Mouse (Mus musculus) Muller cell, postnatal 12 days (primary cell): ENCODE data around the gene Styxl1.

Experiments used
- DNase-seq: peaks from one replicate; pipeline ENCODE4 v3.0.0-alpha.2; 2015; ENCODE audit errors: inconsistent ontology term

The Styxl1 gene

GRCm38 (mm10) chr5:135764971-135765370 is 13.2 kb downstream of the Styxl1 start:
- DNase-seq: no peak

- peak; percentile 55 for DNase-seq
These were observed 14.7 kb downstream of the Styxl1 start for GRCm38 (mm10) chr5:135763526-135763925.

GRCm38 (mm10) chr5:135761881-135762280 is 16.3 kb downstream of the Styxl1 start:
- DNase-seq: no peak

GRCm38 (mm10) chr5:135751595-135751994 is 26.6 kb downstream of the Styxl1 start:
- no peak for DNase-seq

GRCm38 (mm10) chr5:135751041-135751440 is 27.1 kb downstream of the Styxl1 start:
- DNase-seq: peak; percentile 12

GRCm38 (mm10) chr5:135744742-135745141 is 33.4 kb downstream of the Styxl1 start:
- DNase-seq: no peak

GRCm38 (mm10) chr5:135743741-135744609 is 34.2 kb downstream of the Styxl1 start, which contains the start of gene Tmem120a:
TSS of gene Tmem120a (minus strand) at chr5:135744448.
- peak; percentile 96 for DNase-seq

GRCm38 (mm10) chr5:135742941-135743740 is 35.0 kb downstream of the Styxl1 start:
- DNase-seq: peak; percentile 51

- no peak for DNase-seq
These were observed 36.0 kb downstream of the Styxl1 start for GRCm38 (mm10) chr5:135742156-135742555.

- DNase-seq: no peak
These were observed 39.9 kb downstream of the Styxl1 start for GRCm38 (mm10) chr5:135738266-135738665.

GRCm38 (mm10) chr5:135737154-135737553 is 41.0 kb downstream of the Styxl1 start:
- DNase-seq: no peak

GRCm38 (mm10) chr5:135736544-135736943 is 41.6 kb downstream of the Styxl1 start:
- DNase-seq: no peak

GRCm38 (mm10) chr5:135735741-135736140 is 42.4 kb downstream of the Styxl1 start:
- DNase-seq: no peak

GRCm38 (mm10) chr5:135734057-135734680 is 44.0 kb downstream of the Styxl1 start:
- no peak for DNase-seq

- DNase-seq: no peak
These were observed 45.1 kb downstream of the Styxl1 start for GRCm38 (mm10) chr5:135733071-135733470.

GRCm38 (mm10) chr5:135731322-135731721 is 46.9 kb downstream of the Styxl1 start:
- DNase-seq: no peak

- no peak for DNase-seq
These were observed 47.3 kb downstream of the Styxl1 start for GRCm38 (mm10) chr5:135730916-135731315.

- DNase-seq: no peak
These were observed 47.9 kb downstream of the Styxl1 start for GRCm38 (mm10) chr5:135730278-135730677.

- no peak for DNase-seq
These were observed 48.8 kb downstream of the Styxl1 start for GRCm38 (mm10) chr5:135729351-135729750.

- DNase-seq: no peak
These were observed 49.8 kb downstream of the Styxl1 start for GRCm38 (mm10) chr5:135728361-135728760.

- no peak for DNase-seq
These were observed 50.3 kb downstream of the Styxl1 start for GRCm38 (mm10) chr5:135727871-135728270.
